Mouse (Mus musculus): ENCODE measurements around the gene Cd200r3. TPM values are rescaled to one million over a fixed set of nuclear protein-coding genes. Genes with fewer than 3 reads are reported as not detected.

The Cd200r3 gene
- polyA plus RNA-seq, 1 experiment, result not detected

DNA sequence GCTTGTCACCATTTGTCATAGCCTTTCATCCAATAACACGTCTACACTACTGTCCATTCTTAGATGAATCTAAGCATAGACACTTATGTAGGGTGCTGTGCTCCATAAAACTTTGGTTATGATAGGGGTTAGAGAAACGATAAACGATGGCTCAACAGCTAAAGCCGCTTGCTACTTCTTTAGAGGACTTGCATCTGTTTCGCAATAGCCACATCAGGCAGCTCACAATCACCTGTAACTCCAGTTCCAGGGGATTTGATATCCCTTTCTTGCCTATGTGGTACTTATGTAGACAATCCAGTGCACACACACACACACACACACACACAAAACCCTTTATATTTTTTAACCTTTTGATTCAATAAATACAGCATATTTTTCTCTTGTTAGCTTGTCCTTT is 85.6 kb downstream of the Cd200r3 start:
- no peak overlapping the region for H3K9ac ChIP-seq (ENCODE audit: low read depth, poor library complexity, severe bottlenecking)

DNA sequence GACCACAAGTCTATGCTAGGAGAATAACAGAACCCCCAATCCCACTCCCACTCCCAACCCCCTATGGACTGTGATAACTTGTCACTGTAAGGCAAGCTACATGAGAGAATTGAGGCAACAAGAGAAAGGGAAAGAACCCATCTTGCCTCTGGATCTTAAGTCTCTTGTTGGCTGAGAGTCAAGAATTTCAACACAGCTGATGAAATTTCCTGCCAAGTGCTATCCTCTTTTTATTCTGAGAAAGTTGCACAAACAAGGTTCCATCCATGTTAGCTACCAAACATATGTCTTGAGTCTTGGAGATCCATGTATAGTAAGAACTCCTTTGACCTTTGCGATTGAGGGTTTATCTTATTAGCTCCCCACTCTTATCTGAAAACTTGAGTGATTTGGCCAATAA is 86.0 kb downstream of the Cd200r3 start:
- Histone ChIP-seq H3K4me1 (ENCODE audit: control insufficient read depth, insufficient read depth, low read length) (no peaks in the 10 kb centered on the region), H3K9ac (ENCODE audit: low read depth, poor library complexity, severe bottlenecking) (no peak overlapping the region), H3K36me3 (ENCODE audit: control insufficient read depth, insufficient read depth, low read length, poor library complexity, severe bottlenecking) (no peaks in the 10 kb centered on the region), H3K27ac (ENCODE audit: insufficient read depth, low read length) (no peak overlapping the region), H3K4me3 (ENCODE audit: low read depth, low read length) (no peak overlapping the region), H3K9me3 (replicated peaks; ENCODE audit: control insufficient read depth, insufficient read depth, low read length, poor library complexity, severe bottlenecking) (no peaks in the 10 kb centered on the region), H3K27me3 (ENCODE audit: control insufficient read depth, insufficient read depth, low read length, poor library complexity, severe bottlenecking) (no peaks in the 10 kb centered on the region)
- no peak for TF ChIP-seq EP300 (IDR thresholded peaks at IDR 0.05; ENCODE audit: insufficient read depth, low read depth, low read length)
- TF ChIP-seq POLR2A (IDR thresholded peaks at IDR 0.05; ENCODE audit: insufficient read depth, low read length), result no peak

More for the DNA sequence above, 85.6 kb downstream of the Cd200r3 start:
- no peaks in the 10 kb centered on the region for H3K27me3 ChIP-seq (ENCODE audit: control insufficient read depth, insufficient read depth, low read length, poor library complexity, severe bottlenecking)
- no peak overlapping the region for H3K4me3 ChIP-seq (ENCODE audit: low read depth, low read length)
- no peaks in the 10 kb centered on the region for H3K9me3 ChIP-seq (replicated peaks; ENCODE audit: control insufficient read depth, insufficient read depth, low read length, poor library complexity, severe bottlenecking)
- TF ChIP-seq POLR2A (IDR thresholded peaks at IDR 0.05; ENCODE audit: insufficient read depth, low read length), result no peak
- TF ChIP-seq CTCF (IDR thresholded peaks at IDR 0.05; ENCODE audit: low read depth, low read length), result no peak
- no peak for TF ChIP-seq EP300 (IDR thresholded peaks at IDR 0.05; ENCODE audit: insufficient read depth, low read depth, low read length)
- no peaks in the 10 kb centered on the region for H3K4me1 ChIP-seq (ENCODE audit: control insufficient read depth, insufficient read depth, low read length)
- H3K36me3 ChIP-seq (ENCODE audit: control insufficient read depth, insufficient read depth, low read length, poor library complexity, severe bottlenecking), result no peaks in the 10 kb centered on the region
- no peak overlapping the region for H3K27ac ChIP-seq (ENCODE audit: insufficient read depth, low read length)

GRCm38 (mm10) chr16:45030127-45030526 is 86.6 kb downstream of the Cd200r3 start:
- Histone ChIP-seq H3K27me3 (ENCODE audit: control insufficient read depth, insufficient read depth, low read length, poor library complexity, severe bottlenecking) (no peaks in the 10 kb centered on the region), H3K27ac (ENCODE audit: insufficient read depth, low read length) (no peak overlapping the region), H3K4me1 (ENCODE audit: control insufficient read depth, insufficient read depth, low read length) (no peaks in the 10 kb centered on the region), H3K36me3 (ENCODE audit: control insufficient read depth, insufficient read depth, low read length, poor library complexity, severe bottlenecking) (no peaks in the 10 kb centered on the region), H3K9me3 (replicated peaks; ENCODE audit: control insufficient read depth, insufficient read depth, low read length, poor library complexity, severe bottlenecking) (no peaks in the 10 kb centered on the region), H3K9ac (ENCODE audit: low read depth, poor library complexity, severe bottlenecking) (no peak overlapping the region), H3K4me3 (ENCODE audit: low read depth, low read length) (no peak overlapping the region)
- TF ChIP-seq POLR2A (IDR thresholded peaks at IDR 0.05; ENCODE audit: insufficient read depth, low read length) (no peak), CTCF (IDR thresholded peaks at IDR 0.05; ENCODE audit: low read depth, low read length) (no peak), EP300 (IDR thresholded peaks at IDR 0.05; ENCODE audit: insufficient read depth, low read depth, low read length) (no peak)

GRCm38 (mm10) chr16:45030796-45031195 is 87.3 kb downstream of the Cd200r3 start:
- TF ChIP-seq CTCF (IDR thresholded peaks at IDR 0.05; ENCODE audit: low read depth, low read length), result no peak
- TF ChIP-seq POLR2A (IDR thresholded peaks at IDR 0.05; ENCODE audit: insufficient read depth, low read length), result no peak
- no peak for TF ChIP-seq EP300 (IDR thresholded peaks at IDR 0.05; ENCODE audit: insufficient read depth, low read depth, low read length)
- Histone ChIP-seq H3K36me3 (ENCODE audit: control insufficient read depth, insufficient read depth, low read length, poor library complexity, severe bottlenecking) (no peaks in the 10 kb centered on the region), H3K27me3 (ENCODE audit: control insufficient read depth, insufficient read depth, low read length, poor library complexity, severe bottlenecking) (no peaks in the 10 kb centered on the region), H3K9ac (ENCODE audit: low read depth, poor library complexity, severe bottlenecking) (no peak overlapping the region), H3K9me3 (replicated peaks; ENCODE audit: control insufficient read depth, insufficient read depth, low read length, poor library complexity, severe bottlenecking) (no peaks in the 10 kb centered on the region), H3K4me3 (ENCODE audit: low read depth, low read length) (no peak overlapping the region), H3K27ac (ENCODE audit: insufficient read depth, low read length) (no peak overlapping the region), H3K4me1 (ENCODE audit: control insufficient read depth, insufficient read depth, low read length) (no peaks in the 10 kb centered on the region)

Other genes with a start within 250 kb of the Cd200r3 start
- 28.6 and 32.1 TPM in 2 replicates for gene Nepro, start 219.4 kb upstream of the Cd200r3 start, polyA plus RNA-seq (2011; ENCODE audit: insufficient read depth, insufficient read length, low read depth, missing spikeins)
- 15.3 and 17.3 TPM in 2 replicates for gene Gtpbp8, start 197.3 kb upstream of the Cd200r3 start, polyA plus RNA-seq (2011; ENCODE audit: insufficient read depth, insufficient read length, low read depth, missing spikeins)
- gene Cd200r1, start 177.9 kb upstream of the Cd200r3 start, polyA plus RNA-seq (2011; ENCODE audit: insufficient read depth, insufficient read length, low read depth, missing spikeins), result not detected in 2 replicates
- gene Cd200r4, start 131.9 kb upstream of the Cd200r3 start, polyA plus RNA-seq (2011; ENCODE audit: insufficient read depth, insufficient read length, low read depth, missing spikeins), result not detected in 2 replicates
- gene Cd200r2, start 76.6 kb upstream of the Cd200r3 start, polyA plus RNA-seq (2011; ENCODE audit: insufficient read depth, insufficient read length, low read depth, missing spikeins), result not detected in 2 replicates
- 6.4 and 11.3 TPM in 2 replicates for gene Ccdc80, start 149.7 kb downstream of the Cd200r3 start, polyA plus RNA-seq (2011; ENCODE audit: insufficient read depth, insufficient read length, low read depth, missing spikeins)
- 20.2 and 27.2 TPM in 2 replicates for gene Slc35a5, start 215.0 kb downstream of the Cd200r3 start, polyA plus RNA-seq (2011; ENCODE audit: insufficient read depth, insufficient read length, low read depth, missing spikeins)
- gene Atg3, start 215.1 kb downstream of the Cd200r3 start, polyA plus RNA-seq (2011; ENCODE audit: insufficient read depth, insufficient read length, low read depth, missing spikeins), result 30.8 and 32.1 TPM in 2 replicates